In the genomic region with DNA sequence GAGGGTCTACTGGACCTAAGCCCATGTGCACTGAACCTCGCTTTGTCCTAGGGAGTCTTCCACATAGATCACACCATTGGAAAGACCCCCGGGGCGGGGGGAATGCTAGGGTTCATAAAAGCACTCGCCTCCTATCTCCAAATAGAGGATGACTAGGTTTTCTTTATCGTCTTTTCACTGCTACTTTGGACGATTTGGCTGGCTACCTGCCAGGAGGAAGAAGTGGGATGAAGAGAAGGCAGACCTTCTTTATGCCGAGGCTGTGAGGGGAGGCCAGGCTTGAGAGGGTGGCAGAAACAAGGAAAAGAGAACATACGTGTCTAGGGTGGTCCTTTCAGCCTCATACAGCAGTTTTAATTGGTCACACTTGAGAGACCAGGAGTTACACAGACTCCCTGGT, we compare ENCODE assay signal across 16 mouse cellular contexts.
"Had no signal": no experiment of that assay in that cellular context is flagged by ENCODE, and none has a peak within 500 bp of the region (broad histone marks: within the 10 kb centered on the region; RNA-seq: fewer than 3 reads in every experiment).

No protein-coding gene starts in this region.

- H3K9ac ChIP-seq: neural tube, embryonic 13.5 days; neural tube, embryonic 15.5 days; stomach, embryonic 15.5 days had no signal

- H3K36me3 ChIP-seq: neural tube, embryonic 13.5 days; neural tube, embryonic 15.5 days; stomach, embryonic 15.5 days had no signal

- H3K4me3 ChIP-seq: neural tube, embryonic 13.5 days; neural tube, embryonic 15.5 days; stomach, embryonic 15.5 days had no signal

- DNase-seq: retina, postnatal 1 day; right cerebral cortex, adult 18-20 months; right cerebral cortex, postnatal 14 days; right cerebral cortex, postnatal 25 days; right cerebral cortex, postnatal 4 days; spleen, adult 18-20 months; thymus, adult 18-20 months; thymus, adult 2 months; thymus, postnatal 14 days; thymus, postnatal 25 days; thymus, postnatal 36 days; thymus, postnatal 4 days had no signal

- H3K4me1 ChIP-seq: neural tube, embryonic 15.5 days; stomach, embryonic 15.5 days had no signal

- H3K27me3 ChIP-seq: neural tube, embryonic 13.5 days; neural tube, embryonic 15.5 days; stomach, embryonic 15.5 days had no signal

- H3K9me3 ChIP-seq: neural tube, embryonic 13.5 days; neural tube, embryonic 15.5 days; stomach, embryonic 15.5 days had no signal

- H3K27ac ChIP-seq: neural tube, embryonic 13.5 days; neural tube, embryonic 15.5 days; stomach, embryonic 15.5 days; stomach, postnatal 0 days had no signal
